12 mouse cellular contexts compared by ENCODE assay signal in the genomic region with DNA sequence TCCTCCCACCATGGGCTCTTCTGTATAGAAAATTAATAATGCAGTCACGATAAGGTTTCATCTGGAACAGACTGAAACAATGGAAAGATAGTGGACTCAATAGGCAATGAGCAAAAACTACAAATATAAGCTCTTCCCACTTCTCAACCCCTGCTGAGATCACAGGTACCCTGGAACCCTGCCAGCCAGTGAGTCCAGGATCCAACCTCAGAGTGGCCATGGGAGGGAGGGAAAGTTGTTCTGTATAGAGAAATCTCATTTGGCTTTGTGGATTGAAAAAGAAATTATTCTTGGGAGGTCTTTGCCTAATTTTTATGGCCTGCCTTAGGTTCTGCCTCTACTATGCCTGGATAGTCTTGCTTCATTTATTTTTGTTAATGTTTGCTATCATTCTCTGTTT.
"Had no signal": no experiment of that assay in that cellular context is flagged by ENCODE, and none has a peak within 500 bp of the region (broad histone marks: within the 10 kb centered on the region; RNA-seq: fewer than 3 reads in every experiment).

Olfr726 (minus strand) TSS at position 101 of the 400 bp plus-strand sequence.

- DNase-seq: heart, postnatal 10 days; heart, postnatal 14 days; heart, postnatal 36 days; heart, postnatal 4 days; kidney, adult 11 months; kidney, adult 18-20 months; kidney, adult 2 months; kidney, adult 8-10 months; kidney, postnatal 10 days; kidney, postnatal 25 days; layer of hippocampus, adult 9-11 months; layer of hippocampus, postnatal 36 days had no signal
